Mouse (Mus musculus): Measurements from ENCODE around the gene Arl4a. TPM values are rescaled to one million over a fixed set of nuclear protein-coding genes. Genes with fewer than 3 reads are reported as not detected.

Gene Arl4a
- polyA plus RNA-seq, 1 experiment, result 7.6 TPM

- TF ChIP-seq CTCF (IDR thresholded peaks at IDR 0.05; ENCODE audit: insufficient read depth, low read length), result no peak
- TF ChIP-seq POLR2A (IDR thresholded peaks at IDR 0.05; ENCODE audit: borderline replicate concordance, extremely low read depth, low read depth, low read length), result no peak
- no peak for DNase-seq
- no peak overlapping the region for H3K4me3 ChIP-seq (replicated peaks; ENCODE audit: extremely low read depth, low read depth, low read length)
- H3K4me1 ChIP-seq (ENCODE audit: control insufficient read depth, insufficient read depth, low read length), result peaks cover 4% of the 10 kb centered on the region; the same call in 1 of the 2 replicates
- 94% methylated on average over 2 of the region's 2 CpGs for WGBS
These were observed 61.4 kb downstream of the Arl4a start for GRCm38 (mm10) chr12:39976426-39976825.

GRCm38 (mm10) chr12:39975829-39976340 lies 61.9 kb downstream of the Arl4a start:
- DNase-seq, result no peak
- no peak for TF ChIP-seq POLR2A (IDR thresholded peaks at IDR 0.05; ENCODE audit: borderline replicate concordance, extremely low read depth, low read depth, low read length)
- TF ChIP-seq CTCF (IDR thresholded peaks at IDR 0.05; ENCODE audit: insufficient read depth, low read length), result no peak
- WGBS, result 63% methylated on average over 9 of the region's 9 CpGs
- Histone ChIP-seq H3K4me1 (ENCODE audit: control insufficient read depth, insufficient read depth, low read length) (peaks cover 4% of the 10 kb centered on the region; the same call in 1 of the 2 replicates), H3K4me3 (replicated peaks; ENCODE audit: extremely low read depth, low read depth, low read length) (no peak overlapping the region)

- Histone ChIP-seq H3K4me1 (ENCODE audit: control insufficient read depth, insufficient read depth, low read length) (peaks cover 4% of the 10 kb centered on the region; the same call in 1 of the 2 replicates), H3K4me3 (replicated peaks; ENCODE audit: extremely low read depth, low read depth, low read length) (no peak overlapping the region)
- TF ChIP-seq POLR2A (IDR thresholded peaks at IDR 0.05; ENCODE audit: borderline replicate concordance, extremely low read depth, low read depth, low read length), result no peak
- no peak for TF ChIP-seq CTCF (IDR thresholded peaks at IDR 0.05; ENCODE audit: insufficient read depth, low read length)
- no peak for DNase-seq
- 49% methylated on average over 4 of the region's 4 CpGs for WGBS
These were observed 62.7 kb downstream of the Arl4a start for GRCm38 (mm10) chr12:39974977-39975583.

- no peak for DNase-seq
- TF ChIP-seq CTCF (IDR thresholded peaks at IDR 0.05; ENCODE audit: insufficient read depth, low read length) (no peak), POLR2A (IDR thresholded peaks at IDR 0.05; ENCODE audit: borderline replicate concordance, extremely low read depth, low read depth, low read length) (no peak)
- WGBS, result 78% methylated on average over 1 of the region's 1 CpGs
- Histone ChIP-seq H3K4me1 (ENCODE audit: control insufficient read depth, insufficient read depth, low read length) (peaks cover 4% of the 10 kb centered on the region; the same call in 1 of the 2 replicates), H3K4me3 (replicated peaks; ENCODE audit: extremely low read depth, low read depth, low read length) (no peak overlapping the region)
These were observed 63.6 kb downstream of the Arl4a start for GRCm38 (mm10) chr12:39974273-39974672.

GRCm38 (mm10) chr12:39969500-39969899 lies 68.3 kb downstream of the Arl4a start:
- TF ChIP-seq POLR2A (IDR thresholded peaks at IDR 0.05; ENCODE audit: borderline replicate concordance, extremely low read depth, low read depth, low read length) (no peak), CTCF (IDR thresholded peaks at IDR 0.05; ENCODE audit: insufficient read depth, low read length) (no peak)
- Histone ChIP-seq H3K4me3 (replicated peaks; ENCODE audit: extremely low read depth, low read depth, low read length) (no peak overlapping the region), H3K4me1 (ENCODE audit: control insufficient read depth, insufficient read depth, low read length) (peaks cover 4% of the 10 kb centered on the region; the same call in 1 of the 2 replicates)
- DNase-seq, result no peak

- 91% methylated on average over 3 of the region's 3 CpGs for WGBS
- Histone ChIP-seq H3K4me1 (ENCODE audit: control insufficient read depth, insufficient read depth, low read length) (no peaks in the 10 kb centered on the region), H3K4me3 (replicated peaks; ENCODE audit: extremely low read depth, low read depth, low read length) (no peak overlapping the region)
- TF ChIP-seq POLR2A (IDR thresholded peaks at IDR 0.05; ENCODE audit: borderline replicate concordance, extremely low read depth, low read depth, low read length) (no peak), CTCF (IDR thresholded peaks at IDR 0.05; ENCODE audit: insufficient read depth, low read length) (no peak)
- no peak for DNase-seq
These were observed 69.7 kb downstream of the Arl4a start for GRCm38 (mm10) chr12:39968109-39968508.

- 89% methylated on average over 8 of the region's 8 CpGs for WGBS
- DNase-seq, result no peak
- Histone ChIP-seq H3K4me3 (replicated peaks; ENCODE audit: extremely low read depth, low read depth, low read length) (no peak overlapping the region), H3K4me1 (ENCODE audit: control insufficient read depth, insufficient read depth, low read length) (no peaks in the 10 kb centered on the region)
- TF ChIP-seq POLR2A (IDR thresholded peaks at IDR 0.05; ENCODE audit: borderline replicate concordance, extremely low read depth, low read depth, low read length), result no peak
- no peak for TF ChIP-seq CTCF (IDR thresholded peaks at IDR 0.05; ENCODE audit: insufficient read depth, low read length)
These were observed 78.7 kb downstream of the Arl4a start for GRCm38 (mm10) chr12:39959166-39959565.

- 48% methylated on average over 8 of the region's 8 CpGs for WGBS
- no peak for DNase-seq
- TF ChIP-seq CTCF (IDR thresholded peaks at IDR 0.05; ENCODE audit: insufficient read depth, low read length) (no peak), POLR2A (IDR thresholded peaks at IDR 0.05; ENCODE audit: borderline replicate concordance, extremely low read depth, low read depth, low read length) (no peak)
- no peak overlapping the region for H3K4me3 ChIP-seq (replicated peaks; ENCODE audit: extremely low read depth, low read depth, low read length)
- H3K4me1 ChIP-seq (ENCODE audit: control insufficient read depth, insufficient read depth, low read length), result no peaks in the 10 kb centered on the region
These were observed 79.7 kb downstream of the Arl4a start for GRCm38 (mm10) chr12:39957931-39958671.

GRCm38 (mm10) chr12:39956396-39956795 lies 81.4 kb downstream of the Arl4a start:
- Histone ChIP-seq H3K4me3 (replicated peaks; ENCODE audit: extremely low read depth, low read depth, low read length) (no peak overlapping the region), H3K4me1 (ENCODE audit: control insufficient read depth, insufficient read depth, low read length) (no peaks in the 10 kb centered on the region)
- no peak for DNase-seq
- 61% methylated on average over 15 of the region's 15 CpGs for WGBS
- TF ChIP-seq CTCF (IDR thresholded peaks at IDR 0.05; ENCODE audit: insufficient read depth, low read length) (no peak), POLR2A (IDR thresholded peaks at IDR 0.05; ENCODE audit: borderline replicate concordance, extremely low read depth, low read depth, low read length) (no peak)

Other genes with a start within 250 kb of the Arl4a start
- 0.62 and 0.94 TPM in 2 replicates for gene Scin, start 96.2 kb upstream of the Arl4a start, polyA plus RNA-seq (2012; rRNA removed)
- 0.18 and 0.53 TPM in 2 replicates for gene Lsmem1, start 161.5 kb upstream of the Arl4a start, polyA plus RNA-seq (2012; rRNA removed)
- 25.9 and 36.2 TPM in 2 replicates for gene Ifrd1, start 210.5 kb upstream of the Arl4a start, polyA plus RNA-seq (2012; rRNA removed)

Measured in lung, adult 2 months (tissue).